Mouse (Mus musculus): ENCODE data around the gene Tnfrsf11a. TPM values are rescaled to one million over a fixed set of nuclear protein-coding genes. Genes with fewer than 3 reads are reported as not detected.

The Tnfrsf11a gene
- total and polyA plus RNA-seq, 3 experiments: 0.11 TPM; not detected in 2

GRCm38 (mm10) chr1:105746858-105747596 is 33.5 kb upstream of the Tnfrsf11a start:
- Histone ChIP-seq H3K4me1 (ENCODE audit: insufficient read depth, low read depth, low read length) (no peaks in the 10 kb centered on the region), H3K36me3 (replicated peaks) (peaks cover 75% of the 10 kb centered on the region), H3K9me3 (replicated peaks) (no peaks in the 10 kb centered on the region), H3K4me3 (ENCODE audit: low read depth, low read length) (no peak overlapping the region), H3K27me3 (ENCODE audit: insufficient read depth, low read length) (no peaks in the 10 kb centered on the region)
- ATAC-seq (ENCODE audit: extremely low read depth, insufficient number of reproducible peaks, low FRiP score, poor library complexity, severe bottlenecking) (no peak), DNase-seq (ENCODE audit: low spot score) (no peak)
- TF ChIP-seq CTCF (IDR thresholded peaks at IDR 0.05; ENCODE audit: low read depth, low read length) (no peak), POLR2AphosphoS5 (IDR thresholded peaks at IDR 0.05; ENCODE audit: insufficient replicate concordance, low read depth, low read length) (no peak), GATA2 (IDR thresholded peaks at IDR 0.05; ENCODE audit: borderline replicate concordance, low read depth, low read length) (no peak), TAL1 (conservative IDR thresholded peaks at IDR 0.05; ENCODE audit: low read depth, low read length) (no peak), GATA1 (IDR thresholded peaks at IDR 0.05; ENCODE audit: borderline replicate concordance, low read length) (no peak)

DNA sequence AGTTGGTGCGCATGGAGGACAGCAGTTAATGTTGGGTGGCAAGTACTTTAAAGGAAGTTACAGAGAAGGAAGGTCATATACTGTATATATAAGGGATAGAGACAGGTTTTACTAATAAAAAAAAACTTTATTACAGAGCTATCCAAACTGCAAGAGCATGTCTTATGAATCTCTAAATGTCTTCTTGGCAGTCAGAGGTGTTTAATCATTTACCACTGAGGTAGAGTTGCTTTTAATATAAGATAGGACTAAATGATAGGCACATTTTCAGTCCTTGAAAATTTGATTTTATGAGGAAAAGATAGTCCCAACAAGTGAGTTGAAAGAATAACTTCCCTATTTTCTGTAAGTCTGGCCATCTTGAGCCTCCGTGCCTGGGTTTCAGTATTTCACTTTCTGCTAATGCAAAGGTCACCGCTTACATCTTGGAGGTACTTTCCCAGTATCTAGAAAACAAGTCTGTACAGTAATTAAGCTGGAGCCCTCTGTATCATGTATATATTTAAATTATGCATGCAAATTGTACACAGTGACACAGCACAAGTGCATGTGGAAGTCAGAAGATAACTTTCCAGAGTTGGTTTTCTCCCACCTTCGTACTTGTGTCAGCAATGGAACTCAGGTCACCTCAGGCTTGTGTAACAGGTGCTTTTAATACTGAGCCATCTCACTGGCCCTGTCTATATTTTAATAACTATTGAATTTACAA is 32.3 kb upstream of the Tnfrsf11a start:
- Histone ChIP-seq H3K36me3 (replicated peaks) (peaks cover 80% of the 10 kb centered on the region), H3K4me3 (ENCODE audit: low read depth, low read length) (no peak overlapping the region), H3K27me3 (ENCODE audit: insufficient read depth, low read length) (no peaks in the 10 kb centered on the region), H3K9me3 (replicated peaks) (no peaks in the 10 kb centered on the region), H3K4me1 (ENCODE audit: insufficient read depth, low read depth, low read length) (no peaks in the 10 kb centered on the region)
- DNase-seq (ENCODE audit: low spot score) (no peak), ATAC-seq (ENCODE audit: extremely low read depth, insufficient number of reproducible peaks, low FRiP score, poor library complexity, severe bottlenecking) (no peak)
- TF ChIP-seq GATA1 (IDR thresholded peaks at IDR 0.05; ENCODE audit: borderline replicate concordance, low read length) (no peak), GATA2 (IDR thresholded peaks at IDR 0.05; ENCODE audit: borderline replicate concordance, low read depth, low read length) (no peak), TAL1 (conservative IDR thresholded peaks at IDR 0.05; ENCODE audit: low read depth, low read length) (no peak), POLR2AphosphoS5 (IDR thresholded peaks at IDR 0.05; ENCODE audit: insufficient replicate concordance, low read depth, low read length) (no peak), CTCF (IDR thresholded peaks at IDR 0.05; ENCODE audit: low read depth, low read length) (no peak)

- no peaks in the 10 kb centered on the region for H3K9me3 ChIP-seq (replicated peaks)
- ATAC-seq (ENCODE audit: extremely low read depth, insufficient number of reproducible peaks, low FRiP score, poor library complexity, severe bottlenecking): no peak
- H3K4me3 ChIP-seq (ENCODE audit: low read depth, low read length): no peak overlapping the region
- DNase-seq (ENCODE audit: low spot score): no peak
- no peaks in the 10 kb centered on the region for H3K4me1 ChIP-seq (ENCODE audit: insufficient read depth, low read depth, low read length)
- TF ChIP-seq TAL1 (conservative IDR thresholded peaks at IDR 0.05; ENCODE audit: low read depth, low read length) (no peak), POLR2AphosphoS5 (IDR thresholded peaks at IDR 0.05; ENCODE audit: insufficient replicate concordance, low read depth, low read length) (no peak), CTCF (IDR thresholded peaks at IDR 0.05; ENCODE audit: low read depth, low read length) (no peak), GATA1 (IDR thresholded peaks at IDR 0.05; ENCODE audit: borderline replicate concordance, low read length) (no peak)
- peaks cover 70% of the 10 kb centered on the region for H3K36me3 ChIP-seq (replicated peaks)
- H3K27me3 ChIP-seq (ENCODE audit: insufficient read depth, low read length): no peaks in the 10 kb centered on the region
Observed at GRCm38 (mm10) chr1:105752196-105752595, 28.3 kb upstream of the Tnfrsf11a start.

DNA sequence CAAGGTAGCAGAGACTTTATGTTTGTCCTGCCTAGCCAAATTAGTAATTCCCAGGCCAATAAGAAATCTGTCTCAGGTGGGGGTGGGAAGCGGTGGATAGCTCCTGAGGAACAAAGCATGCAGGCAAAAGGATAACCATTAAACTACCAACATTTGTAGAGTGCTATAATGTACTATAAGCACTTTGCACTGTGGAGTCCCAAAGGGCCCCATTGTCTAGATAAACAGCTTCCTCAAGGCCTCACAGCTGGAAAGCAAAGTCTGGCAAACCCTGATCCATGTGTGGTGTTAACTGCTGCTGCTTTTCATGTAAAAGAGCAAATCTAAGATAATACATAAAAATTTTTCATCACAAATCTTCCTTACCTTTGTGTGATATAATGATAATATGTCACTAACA is 27.6 kb upstream of the Tnfrsf11a start:
- H3K4me3 ChIP-seq (ENCODE audit: low read depth, low read length): no peak overlapping the region
- no peaks in the 10 kb centered on the region for H3K4me1 ChIP-seq (ENCODE audit: insufficient read depth, low read depth, low read length)
- DNase-seq (ENCODE audit: low spot score) (no peak), ATAC-seq (ENCODE audit: extremely low read depth, insufficient number of reproducible peaks, low FRiP score, poor library complexity, severe bottlenecking) (no peak)
- no peaks in the 10 kb centered on the region for H3K9me3 ChIP-seq (replicated peaks)
- H3K27me3 ChIP-seq (ENCODE audit: insufficient read depth, low read length): no peaks in the 10 kb centered on the region
- H3K36me3 ChIP-seq (replicated peaks): peaks cover 67% of the 10 kb centered on the region
- no peak for TF ChIP-seq GATA1 (IDR thresholded peaks at IDR 0.05; ENCODE audit: borderline replicate concordance, low read length)
- no peak for TF ChIP-seq POLR2AphosphoS5 (IDR thresholded peaks at IDR 0.05; ENCODE audit: insufficient replicate concordance, low read depth, low read length)
- TF ChIP-seq GATA2 (IDR thresholded peaks at IDR 0.05; ENCODE audit: borderline replicate concordance, low read depth, low read length): no peak
- TF ChIP-seq CTCF (IDR thresholded peaks at IDR 0.05; ENCODE audit: low read depth, low read length): no peak
- no peak for TF ChIP-seq TAL1 (conservative IDR thresholded peaks at IDR 0.05; ENCODE audit: low read depth, low read length)

DNA sequence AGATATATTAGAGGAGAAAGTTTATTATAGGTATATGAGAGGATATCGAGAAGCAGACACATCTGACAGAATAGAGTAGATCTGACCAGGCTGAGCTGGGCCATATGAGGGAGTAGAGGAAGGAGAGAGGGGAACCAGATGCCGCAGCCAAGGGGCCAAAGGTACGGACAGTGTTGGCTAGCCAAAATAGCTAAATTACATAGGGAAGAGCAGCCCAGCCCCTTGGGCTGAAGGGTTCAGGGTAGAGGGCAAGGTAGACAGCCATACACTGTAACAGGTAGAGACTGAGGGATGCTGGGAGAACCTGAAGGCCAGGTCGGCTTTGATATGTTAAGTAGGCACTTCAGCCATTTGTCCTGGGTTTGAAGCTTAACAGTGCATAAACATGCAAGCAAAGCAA is 21.7 kb upstream of the Tnfrsf11a start:
- DNase-seq (ENCODE audit: low spot score): no peak
- TF ChIP-seq GATA1 (IDR thresholded peaks at IDR 0.05; ENCODE audit: borderline replicate concordance, low read length) (no peak), CTCF (IDR thresholded peaks at IDR 0.05; ENCODE audit: low read depth, low read length) (no peak), GATA2 (IDR thresholded peaks at IDR 0.05; ENCODE audit: borderline replicate concordance, low read depth, low read length) (no peak), POLR2AphosphoS5 (IDR thresholded peaks at IDR 0.05; ENCODE audit: insufficient replicate concordance, low read depth, low read length) (no peak), TAL1 (conservative IDR thresholded peaks at IDR 0.05; ENCODE audit: low read depth, low read length) (no peak)
- Histone ChIP-seq H3K4me1 (ENCODE audit: insufficient read depth, low read depth, low read length) (no peaks in the 10 kb centered on the region), H3K36me3 (replicated peaks) (peaks cover 16% of the 10 kb centered on the region), H3K9me3 (replicated peaks) (peaks cover 16% of the 10 kb centered on the region), H3K4me3 (ENCODE audit: low read depth, low read length) (no peak overlapping the region), H3K27me3 (ENCODE audit: insufficient read depth, low read length) (peaks cover 2% of the 10 kb centered on the region; the same call in 1 of the 2 replicates)
- no peak for ATAC-seq (ENCODE audit: extremely low read depth, insufficient number of reproducible peaks, low FRiP score, poor library complexity, severe bottlenecking)

DNA sequence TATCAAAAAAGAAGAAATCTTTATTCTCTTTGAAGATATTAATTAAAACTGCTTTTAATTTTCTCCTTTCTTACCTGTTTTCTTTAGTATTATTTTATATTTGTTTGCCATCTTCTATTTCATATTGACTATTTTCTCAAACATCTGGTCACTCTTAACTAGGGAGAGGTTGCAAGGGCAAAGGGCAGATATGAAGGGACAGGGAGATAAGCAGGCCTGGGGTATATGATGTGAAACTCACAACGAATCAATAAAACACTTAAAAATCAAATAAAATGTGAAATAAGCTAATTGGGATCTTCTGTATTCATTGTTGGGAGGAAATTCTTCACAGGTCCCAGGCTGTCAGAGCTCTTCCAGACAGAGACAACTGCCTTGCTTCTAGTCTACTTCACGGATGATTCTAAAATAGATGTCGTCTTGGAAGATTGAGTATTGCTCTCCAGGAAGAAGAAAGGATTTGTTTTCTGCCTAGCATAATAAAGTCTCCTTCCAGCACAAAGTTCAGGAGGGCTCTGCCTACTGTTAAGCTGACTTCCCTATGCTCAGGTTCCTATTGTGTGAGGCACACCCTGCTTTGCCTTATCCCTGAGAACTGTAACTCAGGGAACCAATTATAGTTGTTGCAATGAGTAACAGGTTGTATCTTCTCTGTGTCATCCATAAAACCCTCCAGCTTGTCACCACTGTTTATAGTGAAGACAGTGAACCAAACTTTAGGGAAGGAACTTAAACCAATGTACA is 20.9 kb upstream of the Tnfrsf11a start:
- Histone ChIP-seq H3K4me1 (ENCODE audit: insufficient read depth, low read depth, low read length) (no peaks in the 10 kb centered on the region), H3K4me3 (ENCODE audit: low read depth, low read length) (no peak overlapping the region), H3K27me3 (ENCODE audit: insufficient read depth, low read length) (peaks cover 5% of the 10 kb centered on the region; the same call in 1 of the 2 replicates), H3K36me3 (replicated peaks) (peaks cover 11% of the 10 kb centered on the region), H3K9me3 (replicated peaks) (peaks cover 19% of the 10 kb centered on the region)
- no peak for DNase-seq (ENCODE audit: low spot score)
- TF ChIP-seq TAL1 (conservative IDR thresholded peaks at IDR 0.05; ENCODE audit: low read depth, low read length) (no peak), CTCF (IDR thresholded peaks at IDR 0.05; ENCODE audit: low read depth, low read length) (no peak), POLR2AphosphoS5 (IDR thresholded peaks at IDR 0.05; ENCODE audit: insufficient replicate concordance, low read depth, low read length) (no peak), GATA1 (IDR thresholded peaks at IDR 0.05; ENCODE audit: borderline replicate concordance, low read length) (no peak), GATA2 (IDR thresholded peaks at IDR 0.05; ENCODE audit: borderline replicate concordance, low read depth, low read length) (no peak)
- no peak for ATAC-seq (ENCODE audit: extremely low read depth, insufficient number of reproducible peaks, low FRiP score, poor library complexity, severe bottlenecking)
